Mouse (Mus musculus) embryonic fibroblast, embryonic 13.5 days (primary cell): ENCODE data around the gene Sh3pxd2b. TPM values are rescaled to one million over a fixed set of nuclear protein-coding genes. Genes with fewer than 3 reads are reported as not detected.
A peak's percentile ranks its signal among the peaks of the same experiment; 100 is the strongest.

Experiments used
- H3K27ac ChIP-seq: 2 replicates; pipeline ENCODE4 v1.5.1; 2012; ENCODE audit warnings: low read length, control low read depth, inconsistent platforms; ENCODE audit not compliant: insufficient read depth
- H3K4me1 ChIP-seq: 2 replicates; pipeline ENCODE4 v1.6.1; 2011; ENCODE audit warnings: low read length; ENCODE audit not compliant: control insufficient read depth, insufficient read depth
- H3K4me3 ChIP-seq: 2 replicates; pipeline ENCODE4 v1.5.1; 2011; ENCODE audit warnings: mild to moderate bottlenecking, control low read depth, low read length; ENCODE audit not compliant: insufficient read depth
- CTCF ChIP-seq: IDR thresholded peaks from 2 replicates; pipeline ENCODE4 v1.5.1; 2011; ENCODE audit warnings: mild to moderate bottlenecking, control low read depth, low read length, moderate library complexity, borderline replicate concordance; ENCODE audit not compliant: insufficient read depth
- POLR2A ChIP-seq: IDR thresholded peaks from 2 replicates; pipeline ENCODE4 v1.6.1; 2011; ENCODE audit warnings: low read depth, mild to moderate bottlenecking, control low read depth, low read length, moderate library complexity
- polyA plus RNA-seq: library from polyadenylated mRNA; stranded (reverse); fragments of >200 nt; gene quantifications from 2 replicates; pipeline ENCODE4 v1.2.4, GENCODE M21; 2011; ENCODE audit warnings: low read depth; ENCODE audit not compliant: missing spikeins, insufficient read length

The Sh3pxd2b gene
- polyA plus RNA-seq, 1 experiment: 58.8 TPM

DNA sequence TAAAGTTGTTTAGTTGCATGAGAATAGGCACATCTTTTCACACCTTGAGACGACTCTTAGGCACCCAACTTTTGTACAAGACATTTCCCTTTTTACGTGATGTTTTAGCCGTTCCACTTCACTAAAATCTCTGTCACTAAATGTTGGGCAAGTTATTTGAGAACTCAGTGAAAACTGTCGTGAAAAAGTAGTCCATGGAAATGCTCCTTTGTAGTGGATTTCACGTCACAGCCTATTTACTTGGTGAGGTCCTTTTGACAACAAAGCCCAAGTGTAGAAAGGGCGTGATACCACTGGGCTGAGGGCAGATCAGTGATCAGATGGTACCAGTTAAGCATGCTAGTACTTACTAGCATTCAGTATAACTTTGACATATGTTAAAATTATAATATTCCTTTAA, 108.7 kb downstream of the Sh3pxd2b start:
- TF ChIP-seq POLR2A (no peak), CTCF (no peak)
- H3K27ac ChIP-seq: peak overlapping the region; percentile 87
- H3K4me3 ChIP-seq: peak overlapping the region; percentile 95
- H3K4me1 ChIP-seq: peaks cover 4% of the 10 kb centered on the region

DNA sequence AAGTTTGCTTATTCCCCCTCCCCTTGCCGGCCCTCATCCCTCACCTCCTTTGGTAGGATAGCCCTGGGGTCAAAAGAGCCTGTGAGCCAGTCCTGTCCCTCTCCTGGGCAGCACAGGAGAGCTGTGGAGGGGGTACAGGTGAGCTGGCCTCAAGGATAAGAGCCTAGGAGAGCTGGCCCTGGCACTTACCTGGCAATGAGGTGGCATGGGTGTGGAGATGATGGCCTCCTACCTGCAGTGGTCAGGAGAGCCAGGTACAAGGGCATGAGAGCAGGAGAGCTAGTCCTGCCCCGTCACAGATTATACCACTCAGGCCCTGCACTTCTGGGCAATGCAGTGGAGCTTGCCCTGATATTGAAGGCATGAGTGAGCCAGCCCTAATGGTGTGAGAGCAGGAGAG, 116.7 kb downstream of the Sh3pxd2b start:
- no peak for TF ChIP-seq CTCF
- no peak for TF ChIP-seq POLR2A
- no peaks in the 10 kb centered on the region for H3K4me1 ChIP-seq
- H3K27ac ChIP-seq: no peak overlapping the region
- H3K4me3 ChIP-seq: no peak overlapping the region

DNA sequence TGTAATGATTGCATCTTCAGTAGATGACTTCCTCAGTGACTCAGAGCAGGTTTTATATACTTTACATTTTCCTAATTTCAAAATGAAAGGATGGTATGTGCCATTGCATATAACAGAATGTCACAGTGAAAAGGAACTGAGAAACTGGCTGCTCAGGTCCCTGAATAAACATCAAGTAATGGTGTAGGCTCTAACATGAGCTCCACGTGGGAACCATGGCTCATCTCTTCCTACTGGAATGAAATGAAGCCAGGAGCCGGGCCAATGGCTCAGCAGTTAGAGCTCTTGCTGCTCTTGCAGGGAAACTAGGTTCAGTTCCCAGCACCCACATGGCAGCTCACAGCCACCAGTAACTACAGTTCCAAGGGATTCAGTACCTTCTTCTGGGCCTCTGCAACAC, 124.3 kb downstream of the Sh3pxd2b start:
- Histone ChIP-seq H3K27ac (no peak overlapping the region), H3K4me1 (peaks cover 3% of the 10 kb centered on the region; the same call in 1 of the 2 replicates), H3K4me3 (no peak overlapping the region)
- no peak for TF ChIP-seq CTCF
- TF ChIP-seq POLR2A: no peak

DNA sequence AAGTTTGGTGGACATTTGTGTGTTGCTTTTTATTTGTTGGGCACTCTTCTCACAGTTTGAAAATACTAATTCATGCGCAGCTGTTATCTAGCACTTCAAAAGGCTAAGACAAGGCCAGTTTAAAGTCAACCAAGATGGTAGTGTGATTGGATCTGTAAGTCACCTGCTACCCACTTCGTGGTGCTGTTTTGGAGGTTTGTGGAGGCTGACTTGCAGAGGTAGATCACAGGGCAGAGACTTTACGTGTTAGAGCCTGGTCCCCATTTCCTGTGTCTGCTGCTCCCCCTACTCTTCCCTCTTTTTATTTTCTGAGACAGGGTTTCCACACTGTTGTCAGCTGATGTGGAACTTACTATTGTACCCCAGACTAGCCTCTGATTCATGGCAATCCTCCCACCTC, 127.1 kb downstream of the Sh3pxd2b start:
- TF ChIP-seq CTCF: no peak
- TF ChIP-seq POLR2A: no peak
- peaks cover 3% of the 10 kb centered on the region; the same call in 1 of the 2 replicates for H3K4me1 ChIP-seq
- no peak overlapping the region for H3K4me3 ChIP-seq
- no peak overlapping the region for H3K27ac ChIP-seq

DNA sequence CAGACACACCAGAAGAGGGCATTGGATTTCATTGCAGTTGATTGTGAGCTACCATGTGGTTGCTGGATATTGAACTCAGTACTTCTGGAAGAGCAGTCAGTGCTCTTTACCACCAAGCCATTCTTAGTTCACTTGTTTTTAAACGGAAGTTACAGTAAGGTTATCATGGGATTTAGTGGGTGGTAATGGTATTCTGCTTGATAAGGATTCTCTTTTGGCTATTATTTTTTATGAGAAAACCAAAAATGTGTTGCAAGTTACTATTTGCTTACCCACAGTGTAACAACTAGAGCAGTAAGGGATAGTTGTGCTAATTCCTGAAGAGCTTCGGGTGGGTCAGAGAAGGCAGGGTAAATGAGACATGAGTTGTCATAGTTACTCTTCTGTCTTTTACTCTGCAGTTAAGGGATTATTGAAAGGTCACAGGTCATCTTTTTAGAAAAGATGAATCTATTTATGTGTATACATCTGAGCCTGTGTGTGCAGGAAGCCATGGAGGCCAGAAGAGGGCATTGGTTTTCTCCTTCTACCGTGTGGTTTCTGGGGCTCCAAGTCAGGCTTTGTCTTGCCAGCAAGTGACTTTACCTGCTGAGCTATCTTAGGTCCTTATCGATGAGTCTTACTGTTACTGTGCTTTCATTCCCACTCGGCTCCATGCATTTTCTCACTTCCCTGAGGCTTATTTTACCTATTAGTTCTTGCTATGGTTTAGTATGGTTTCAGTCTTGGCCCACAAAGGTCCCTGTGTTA, 128.0 kb downstream of the Sh3pxd2b start:
- no peak overlapping the region for H3K27ac ChIP-seq
- H3K4me3 ChIP-seq: no peak overlapping the region
- TF ChIP-seq CTCF: no peak
- TF ChIP-seq POLR2A: no peak
- H3K4me1 ChIP-seq: peaks cover 3% of the 10 kb centered on the region; the same call in 1 of the 2 replicates

Other genes starting within 250 kb of the Sh3pxd2b start
- not detected in 2 replicates for gene Il9r, start 147.5 kb upstream of the Sh3pxd2b start, polyA plus RNA-seq
- 20.4 and 21.6 TPM in 2 replicates for gene Snrnp25, start 142.4 kb upstream of the Sh3pxd2b start, polyA plus RNA-seq
- gene Rhbdf1, start 125.5 kb upstream of the Sh3pxd2b start, polyA plus RNA-seq: 45.9 and 49.1 TPM in 2 replicates
- gene Mpg, start 121.3 kb upstream of the Sh3pxd2b start, polyA plus RNA-seq: 20.7 and 21.2 TPM in 2 replicates
- gene Nprl3, start 80.1 kb upstream of the Sh3pxd2b start, polyA plus RNA-seq: 43.1 and 49.4 TPM in 2 replicates
- not detected in 2 replicates for gene Hba-x, start 71.4 kb upstream of the Sh3pxd2b start, polyA plus RNA-seq
- gene Hba-a1, start 64.3 kb upstream of the Sh3pxd2b start, polyA plus RNA-seq: not detected in 2 replicates
- gene Hbq1b, start 60.9 kb upstream of the Sh3pxd2b start, polyA plus RNA-seq: not detected in 2 replicates
- not detected in 2 replicates for gene Hba-a2, start 51.3 kb upstream of the Sh3pxd2b start, polyA plus RNA-seq
- not detected in 2 replicates for gene Hbq1a, start 47.8 kb upstream of the Sh3pxd2b start, polyA plus RNA-seq
- gene Ubtd2, start 107.5 kb downstream of the Sh3pxd2b start, polyA plus RNA-seq: 37.1 and 47.0 TPM in 2 replicates
- gene Efcab9, start 184.3 kb downstream of the Sh3pxd2b start, polyA plus RNA-seq: 0.75 TPM in 1 of 2 replicates, not detected in the other
- 4.4 and 6.1 TPM in 2 replicates for gene Stk10, start 185.5 kb downstream of the Sh3pxd2b start, polyA plus RNA-seq